Mouse (Mus musculus) embryonic fibroblast, embryonic 13.5 days (primary cell): Measurements from ENCODE around the gene Csf1.

ENCODE experiments used
- CTCF ChIP-seq: IDR thresholded peaks from 2 replicates; pipeline ENCODE4 v1.5.1; 2011; ENCODE audit warnings: mild to moderate bottlenecking, control low read depth, low read length, moderate library complexity, borderline replicate concordance; ENCODE audit not compliant: insufficient read depth
- POLR2A ChIP-seq: IDR thresholded peaks from 2 replicates; pipeline ENCODE4 v1.6.1; 2011; ENCODE audit warnings: low read depth, mild to moderate bottlenecking, control low read depth, low read length, moderate library complexity

DNA sequence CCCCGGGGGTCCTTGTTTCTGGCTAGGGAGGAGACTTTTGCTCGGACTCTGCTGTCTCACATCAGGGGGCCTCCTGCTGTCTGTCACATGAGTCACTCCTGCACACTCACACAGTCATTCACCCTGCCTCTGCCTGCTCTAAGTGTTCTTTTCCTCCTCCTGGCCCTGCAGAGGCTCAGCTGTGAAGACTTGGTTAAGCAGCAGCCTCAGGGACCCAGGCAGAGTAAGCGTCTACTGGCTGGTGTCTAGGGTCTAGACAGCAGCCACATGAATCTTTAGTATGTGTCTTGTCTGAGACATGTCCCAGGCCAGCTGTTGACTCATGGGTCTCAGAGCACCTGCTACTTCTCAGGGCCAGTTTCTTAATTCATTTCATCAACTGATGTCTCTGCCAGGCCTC is 16.0 kb upstream of the Csf1 start:
- no peak; the same call in 1 of the 2 replicates for TF ChIP-seq POLR2A
- no peak for TF ChIP-seq CTCF
